Mouse (Mus musculus) Patski (cell line): ENCODE data around the gene Borcs6. TPM values are rescaled to one million over a fixed set of nuclear protein-coding genes. Genes with fewer than 3 reads are reported as not detected.
"Not testable (repeated sequence)": the region's sequence is repeated elsewhere in the genome, so short reads cannot be mapped to it uniquely, and the experiment has no call there.

ENCODE experiments used
- ATAC-seq: fragments of 100-300 bp; one replicate; pipeline ENCODE4 v1.8.0; 2021
- CTCF ChIA-PET: fragments of 350-600 bp; sonication (Branson Sonifier 250); formaldehyde crosslinking; loops from one replicate; lab custom pipeline; 2022; ENCODE audit warnings: inconsistent platforms; lab: Charles Lee
- POLR2A ChIA-PET: fragments of 350-600 bp; sonication (Branson Sonifier 250); formaldehyde crosslinking; loops from one replicate; lab custom pipeline; 2022; ENCODE audit warnings: antibody characterized with exemption, inconsistent platforms; lab: Charles Lee
- DNase-seq: peaks from one replicate; pipeline ENCODE4 v3.0.0-alpha.2; 2011; ENCODE audit warnings: low read depth, low spot score
- H3K27me3 ChIP-seq: fragments of 371-371 bp; one replicate; pipeline ENCODE4 v1.5.1; 2021
- CTCF ChIP-seq: fragments of 100-300 bp; IDR thresholded peaks from one replicate; pipeline ENCODE4 v1.5.1; 2021
- in situ Hi-C: fragments of 300-500 bp; cut with MboI; formaldehyde crosslinking; loops from 3 replicates; pipeline ENCODE4 v1.11.1; 2018; ENCODE audit warnings: low pct_unique_long_range_greater_than_20kb, mixed read lengths
- polyA plus RNA-seq: library from polyadenylated mRNA; unstranded; gene quantifications from one replicate; pipeline ENCODE4 v1.2.3, GENCODE M21; 2021

Gene Borcs6
- polyA plus RNA-seq, 1 experiment from 2014 or later: 15.9 TPM

GRCm38 (mm10) chr11:69090367-69090766 lies 30.9 kb downstream of the Borcs6 start:
- no peak for TF ChIP-seq CTCF
- DNase-seq (no peak), ATAC-seq (no peak)
- in situ Hi-C loops: loop anchor here (25.0 kb wide), 1 partner anchor 897 kb away; the partner anchor contains the start of genes Ctdnep1, Elp5, Gabarap and Phf23
- H3K27me3 ChIP-seq: no peaks in the 10 kb centered on the region
- POLR2A ChIA-PET: interaction anchor here (0.7 to 1.5 kb wide), 2 partner anchors 14 to 18 kb away, joined by 3 to 4 read pairs; no protein-coding TSS in a partner anchor
- CTCF ChIA-PET: no interaction called here

DNA sequence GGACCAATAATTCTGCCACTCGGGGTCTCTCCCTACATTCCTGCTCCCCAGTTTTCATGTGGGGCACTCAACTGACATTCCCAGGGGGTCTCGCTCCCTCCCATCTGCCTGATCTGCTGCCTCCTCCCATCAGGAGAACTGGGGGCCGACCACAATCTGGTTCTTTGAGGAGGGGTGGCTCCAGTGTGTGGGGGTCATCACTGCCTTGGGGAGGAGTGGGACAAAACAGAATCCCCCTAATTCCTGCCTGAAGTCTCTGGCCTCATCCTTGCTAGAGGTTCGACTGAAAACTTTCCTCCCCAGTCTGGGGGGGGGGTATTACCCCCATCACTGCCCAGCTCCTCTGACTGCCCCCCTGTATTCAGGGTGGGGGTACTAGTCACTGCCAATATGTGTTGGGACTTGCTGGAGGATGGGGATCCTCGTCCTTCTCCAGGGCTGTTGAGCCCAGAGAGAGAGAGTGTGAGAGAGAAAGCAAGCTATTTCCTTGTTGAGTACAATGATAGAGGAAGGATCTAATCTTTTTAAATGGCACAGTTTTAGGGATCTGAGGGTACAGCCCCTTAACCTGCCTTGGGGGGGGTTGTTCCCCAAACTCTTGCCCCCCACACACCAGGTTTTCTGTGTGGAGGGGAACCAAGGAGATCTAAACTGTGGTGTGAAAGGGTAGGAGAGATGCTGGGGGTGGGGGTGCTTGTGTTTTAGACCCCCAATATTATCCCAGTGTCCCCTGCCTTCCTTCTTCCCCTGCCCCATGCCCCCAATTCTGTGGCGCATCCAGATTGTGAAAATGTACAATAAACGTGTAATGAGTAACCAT lies 32.3 kb downstream of the Borcs6 start:
- in situ Hi-C loops: loop anchor here (25.0 kb wide), 1 partner anchor 896 kb away; the partner anchor contains the start of genes Ctdnep1, Elp5, Gabarap and Phf23
- POLR2A ChIA-PET: interaction anchor here (0.8 kb wide), 1 partner anchor 12 kb away, joined by 3 read pairs; no protein-coding TSS in a partner anchor
- ATAC-seq (no peak), DNase-seq (no peak)
- TF ChIP-seq CTCF: no peak
- H3K27me3 ChIP-seq: no peaks in the 10 kb centered on the region
- CTCF ChIA-PET: interaction anchor here (1.0 to 2.3 kb wide), 9 partner anchors 12 to 32 kb away, joined by 3 to 13 read pairs (median 5); partner anchors contain the start of genes 9130213A22Rik and Borcs6

DNA sequence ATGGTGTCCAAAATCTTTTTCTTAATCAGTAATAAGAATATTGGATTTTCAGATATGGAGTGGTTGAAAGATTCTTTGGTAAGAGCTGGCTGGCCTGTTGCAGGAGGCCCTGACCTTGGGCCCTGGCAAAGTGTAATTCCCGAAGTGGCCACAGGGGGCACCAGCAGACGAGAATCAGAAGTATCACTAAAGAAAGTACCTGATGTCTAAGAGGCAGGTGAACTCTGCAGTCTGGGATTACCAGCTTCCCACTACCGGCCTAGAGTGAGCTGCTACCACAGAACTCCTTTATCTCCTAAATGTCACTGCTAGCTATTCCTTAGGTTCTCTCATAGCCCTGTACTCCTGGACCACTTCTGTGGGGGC lies 32.9 kb downstream of the Borcs6 start:
- in situ Hi-C loops: loop anchor here (25.0 kb wide), 1 partner anchor 895 kb away; the partner anchor contains the start of genes Ctdnep1, Elp5, Gabarap and Phf23
- no peak for ATAC-seq
- TF ChIP-seq CTCF: no peak
- H3K27me3 ChIP-seq: no peaks in the 10 kb centered on the region
- no peak for DNase-seq
- ChIA-PET POLR2A (interaction anchor here (0.8 kb wide), 1 partner anchor 13 kb away, joined by 3 read pairs; no protein-coding TSS in a partner anchor), CTCF (interaction anchor here (0.8 to 2.3 kb wide), 11 partner anchors 13 to 33 kb away, joined by 3 to 13 read pairs (median 5); partner anchors contain the start of genes 9130213A22Rik and Borcs6)

DNA sequence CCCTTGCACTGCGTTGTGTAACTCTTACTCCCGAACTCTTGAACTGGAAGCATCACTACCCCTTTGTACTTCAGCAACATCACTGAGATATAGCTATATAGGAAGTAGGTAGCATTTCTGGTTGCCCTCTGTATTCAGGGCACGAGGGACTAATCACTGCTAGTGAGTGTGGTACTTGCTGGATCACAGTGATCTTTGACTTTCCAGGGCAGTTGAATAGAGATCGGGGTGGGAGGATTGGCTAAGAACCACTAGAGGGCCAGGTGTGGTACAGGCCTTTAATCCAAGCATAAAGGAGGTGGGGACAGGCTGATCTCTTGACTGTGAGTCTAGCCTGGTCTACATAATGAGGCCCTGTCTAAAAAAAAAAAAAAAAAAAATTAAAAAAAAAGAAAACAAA lies 33.4 kb downstream of the Borcs6 start:
- ATAC-seq (no peak), DNase-seq (no peak)
- in situ Hi-C loops: loop anchor here (25.0 kb wide), 1 partner anchor 894 kb away; the partner anchor contains the start of genes Ctdnep1, Elp5, Gabarap and Phf23
- CTCF ChIA-PET: interaction anchor here (0.8 to 2.3 kb wide), 12 partner anchors 11 to 33 kb away, joined by 3 to 13 read pairs (median 4); partner anchors contain the start of genes 9130213A22Rik and Borcs6
- H3K27me3 ChIP-seq: no peaks in the 10 kb centered on the region
- POLR2A ChIA-PET: interaction anchor here (0.8 kb wide), 1 partner anchor 13 kb away, joined by 3 read pairs; no protein-coding TSS in a partner anchor
- no peak for TF ChIP-seq CTCF

DNA sequence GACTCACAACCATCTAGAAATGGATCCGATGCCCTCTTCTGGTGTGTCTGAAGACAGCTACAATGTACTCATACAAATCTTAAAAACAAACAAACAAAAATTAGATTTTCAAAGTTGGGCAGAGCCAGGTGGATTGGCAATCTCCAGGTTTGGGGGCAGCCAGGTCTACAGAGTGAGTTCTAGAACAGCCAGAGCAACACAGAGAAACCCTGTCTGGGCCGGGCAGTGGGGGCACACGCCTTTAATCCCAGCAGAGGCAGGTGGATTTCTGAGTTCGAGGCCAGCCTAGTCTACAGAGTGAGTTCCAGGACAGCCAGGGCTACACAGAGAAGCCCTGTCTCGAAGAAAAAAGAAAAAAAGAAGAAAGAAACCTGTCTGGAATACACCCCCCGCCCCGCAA lies 34.3 kb downstream of the Borcs6 start:
- in situ Hi-C loops: loop anchor here (25.0 kb wide), 1 partner anchor 893 kb away; the partner anchor contains the start of genes Ctdnep1, Elp5, Gabarap and Phf23
- H3K27me3 ChIP-seq, DNase-seq, ATAC-seq: not testable (repeated sequence)
- ChIA-PET CTCF (interaction anchor here (1.0 to 2.3 kb wide), 8 partner anchors 12 to 54 kb away, joined by 3 to 5 read pairs (median 4); no protein-coding TSS in a partner anchor), POLR2A (interaction anchor here (0.5 to 1.5 kb wide), 5 partner anchors 17 to 36 kb away, joined by 3 to 4 read pairs (median 3); partner anchors contain the start of gene 9130213A22Rik)

GRCm38 (mm10) chr11:69094697-69095429 lies 35.3 kb downstream of the Borcs6 start, which contains the start of gene Per1:
Gene Per1 (plus strand): TSS chr11:69095217.
- H3K27me3 ChIP-seq: no peaks in the 10 kb centered on the region
- ATAC-seq: peak; percentile 60
- DNase-seq: peak; percentile 96
- no peak for TF ChIP-seq CTCF
- ChIA-PET CTCF (interaction anchor here (1.0 to 2.3 kb wide), 9 partner anchors 15 to 162 kb away, joined by 3 to 5 read pairs (median 4); partner anchors contain the start of gene 9130213A22Rik), POLR2A (interaction anchor here (0.5 to 1.5 kb wide), 6 partner anchors 16 to 37 kb away, joined by 3 to 4 read pairs (median 3); partner anchors contain the start of gene 9130213A22Rik)
- in situ Hi-C loops: loop anchor here (5.0 to 25.0 kb wide), 2 partner anchors 317 to 892 kb away; partner anchors contain the start of genes Ctdnep1, Elp5, Gabarap and Kdm6b

DNA sequence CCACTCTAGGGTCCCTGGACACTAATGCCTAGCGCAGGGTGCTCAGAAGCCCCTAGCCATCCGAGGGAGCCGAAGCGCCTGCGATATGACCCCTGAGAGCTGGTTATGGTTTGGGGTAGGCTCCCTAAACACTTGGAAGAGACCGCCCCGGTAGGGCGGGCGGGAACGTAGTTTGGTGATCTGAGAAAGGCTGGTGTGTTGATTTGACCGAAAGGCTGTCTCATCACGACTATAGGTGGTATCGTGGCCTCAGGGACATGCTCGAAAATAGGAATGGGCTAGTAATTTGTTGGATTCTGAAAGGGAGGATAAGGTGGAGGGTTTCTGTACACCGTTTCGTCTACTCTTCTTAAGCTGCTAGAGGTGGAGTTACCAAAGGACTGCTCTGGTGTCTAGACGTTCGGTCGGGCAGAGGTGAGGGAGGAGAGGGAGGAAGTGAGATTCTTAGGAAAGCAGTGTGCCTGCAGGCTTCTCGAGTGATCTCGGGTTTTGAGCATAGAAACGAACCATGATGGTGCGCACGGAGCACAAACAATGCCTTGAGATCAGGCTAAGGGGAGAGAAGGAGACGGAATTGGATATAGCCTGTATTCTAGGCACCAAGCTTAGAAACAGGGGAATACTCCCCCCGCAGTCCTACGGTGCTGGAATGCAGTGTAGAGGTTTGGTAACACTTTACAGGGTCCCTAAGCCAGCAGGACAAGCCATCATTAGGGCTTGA lies 36.2 kb downstream of the Borcs6 start:
- ATAC-seq (no peak), DNase-seq (no peak)
- TF ChIP-seq CTCF: no peak
- CTCF ChIA-PET: interaction anchor here (1.0 to 2.3 kb wide), 6 partner anchors 14 to 162 kb away, joined by 3 to 5 read pairs (median 4); partner anchors contain the start of gene 9130213A22Rik
- in situ Hi-C loops: loop anchor here (5.0 to 25.0 kb wide), 2 partner anchors 317 to 892 kb away; partner anchors contain the start of genes Ctdnep1, Elp5, Gabarap and Kdm6b
- no peaks in the 10 kb centered on the region for H3K27me3 ChIP-seq
- POLR2A ChIA-PET: interaction anchor here (0.9 kb wide), 1 partner anchor 16 kb away, joined by 4 read pairs; no protein-coding TSS in a partner anchor

DNA sequence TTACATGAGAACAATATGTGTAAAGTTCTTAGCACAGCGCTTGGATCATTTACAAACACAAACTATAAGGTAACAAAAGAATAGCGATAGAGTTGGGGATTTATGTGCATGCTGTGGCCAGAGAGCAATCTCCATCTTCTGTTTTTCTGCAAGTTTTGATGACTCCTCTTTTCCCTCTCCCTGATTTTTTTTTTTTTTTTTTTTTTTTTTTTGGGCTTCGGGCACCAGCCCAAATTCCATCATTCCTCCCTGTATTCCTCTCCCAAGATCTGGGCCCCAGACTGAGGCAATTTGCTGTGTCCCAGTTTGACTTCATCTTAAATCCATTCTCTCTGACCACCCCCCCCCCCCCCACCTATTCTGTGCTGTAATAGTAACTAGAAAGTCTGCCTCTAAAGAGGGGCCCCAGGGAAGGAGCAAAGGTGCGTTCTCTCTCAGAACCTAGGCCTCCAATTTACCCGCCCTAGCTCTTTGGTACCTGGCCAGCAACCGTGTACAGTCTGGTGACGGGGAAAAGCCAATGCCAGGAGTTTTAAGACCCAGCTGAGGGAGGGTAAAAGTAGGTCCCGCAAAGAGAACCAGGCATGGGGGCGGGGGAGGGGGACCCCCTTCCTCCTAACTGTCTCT lies 37.0 kb downstream of the Borcs6 start:
- in situ Hi-C loops: loop anchor here (5.0 to 25.0 kb wide), 2 partner anchors 316 to 891 kb away; partner anchors contain the start of genes Ctdnep1, Elp5, Gabarap and Kdm6b
- ATAC-seq (no peak), DNase-seq (no peak)
- POLR2A ChIA-PET: interaction anchor here (0.7 to 1.8 kb wide), 3 partner anchors 9 to 36 kb away, joined by 3 to 6 read pairs (median 3); partner anchors contain the start of gene Borcs6
- CTCF ChIA-PET: interaction anchor here (1.0 to 1.5 kb wide), 3 partner anchors 14 to 161 kb away, joined by 3 to 5 read pairs (median 3); no protein-coding TSS in a partner anchor
- no peaks in the 10 kb centered on the region for H3K27me3 ChIP-seq
- no peak for TF ChIP-seq CTCF
